Mouse (Mus musculus) R1 (cell line): ENCODE results near the gene Nubp1.

Experiments
- DNase-seq: peaks from one replicate; pipeline ENCODE4 v3.0.0-alpha.2; 2018; ENCODE audit warnings: low read depth, low spot score

Nubp1 gene

GRCm38 (mm10) chr16:10467391-10468107, 55.8 kb downstream of the Nubp1 start:
- DNase-seq = peak; percentile 94

DNA sequence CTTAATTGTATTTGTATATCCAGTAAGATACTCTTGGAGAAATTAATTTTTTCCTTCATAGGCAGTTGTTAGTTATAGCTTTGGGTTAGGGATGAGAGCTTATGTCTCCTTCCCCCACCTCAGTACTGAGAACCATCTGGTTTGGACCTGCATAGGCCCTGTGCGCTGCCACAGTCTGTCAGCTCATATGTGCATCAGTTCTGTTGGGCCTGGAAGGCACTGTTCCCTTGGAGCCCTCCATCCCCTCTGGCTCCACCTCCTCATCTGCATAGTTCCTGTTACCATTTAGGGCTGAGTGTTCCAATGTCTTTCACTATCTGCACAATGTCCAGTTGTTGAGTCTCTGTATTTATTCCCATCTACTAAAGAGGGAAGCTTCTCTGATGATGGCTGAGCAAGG, 56.5 kb downstream of the Nubp1 start:
- peak; percentile 66 for DNase-seq

DNA sequence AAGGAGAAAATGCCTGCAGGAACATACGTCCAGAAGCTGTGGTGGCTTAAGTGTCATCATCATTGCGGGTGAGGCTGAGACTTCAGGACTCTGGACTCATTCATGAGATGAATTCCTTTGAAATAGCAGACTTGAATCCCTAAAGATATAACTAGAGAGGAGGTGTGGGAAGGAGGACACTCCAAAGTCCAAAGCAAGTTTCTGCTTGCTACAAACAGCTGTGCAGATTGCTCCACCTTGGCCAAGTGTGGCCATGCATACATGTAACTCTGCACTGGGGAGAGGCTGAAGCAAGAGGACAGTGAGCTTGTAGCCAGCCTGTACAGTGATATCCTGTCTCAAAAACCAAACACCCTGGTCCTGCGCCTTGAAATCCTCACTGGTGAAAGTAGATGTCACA, 60.2 kb downstream of the Nubp1 start:
- no peak for DNase-seq
